Mouse (Mus musculus): Measurements from ENCODE around the gene Hivep1. TPM values are rescaled to one million over a fixed set of nuclear protein-coding genes. Genes with fewer than 3 reads are reported as not detected.

Gene Hivep1
- polyA plus RNA-seq, 1 experiment from 2014 or later, result 10.6 TPM

- 77% methylated on average over 11 of the region's 11 CpGs for WGBS
- Histone ChIP-seq H3K4me2 (ENCODE audit: low read length) (no peak overlapping the region), H3K27ac (replicated peaks in 1 of 2; ENCODE audit: control insufficient read depth in 1 of 2, insufficient read depth in 1 of 2, low read depth in 2 of 2, low read length in 2 of 2) (no peak overlapping the region), H3K36me3 (ENCODE audit: control insufficient read depth, insufficient read depth, low read length) (no peaks in the 10 kb centered on the region), H3K9ac (ENCODE audit: low read length) (no peak overlapping the region), H3K4me1 (ENCODE audit: control insufficient read depth in 2 of 2, insufficient read depth in 2 of 2, low read length in 2 of 2) (peaks cover 16 to 40% of the 10 kb centered on the region in 2 experiments), H3K27me3 (ENCODE audit: control insufficient read depth, insufficient read depth, low read length) (no peaks in the 10 kb centered on the region), H3K9me3 (ENCODE audit: control insufficient read depth, low read length) (no peaks in the 10 kb centered on the region), H3K4me3 (ENCODE audit: control insufficient read depth in 1 of 2, insufficient read depth in 1 of 2, low read depth in 1 of 2, low read length in 2 of 2) (no peak overlapping the region)
- ATAC-seq (ENCODE audit: insufficient number of reproducible peaks, insufficient read depth, low FRiP score, low read depth), result no peak
Observed at GRCm38 (mm10) chr13:42103486-42104166, 51.8 kb downstream of the Hivep1 start.

- Histone ChIP-seq H3K9ac (ENCODE audit: low read length) (no peak overlapping the region), H3K4me2 (ENCODE audit: low read length) (no peak overlapping the region), H3K4me1 (ENCODE audit: control insufficient read depth in 2 of 2, insufficient read depth in 2 of 2, low read length in 2 of 2) (peaks cover 18 to 44% of the 10 kb centered on the region in 2 experiments), H3K4me3 (ENCODE audit: control insufficient read depth in 1 of 2, insufficient read depth in 1 of 2, low read depth in 1 of 2, low read length in 2 of 2) (no peak overlapping the region), H3K36me3 (ENCODE audit: control insufficient read depth, insufficient read depth, low read length) (no peaks in the 10 kb centered on the region), H3K27me3 (ENCODE audit: control insufficient read depth, insufficient read depth, low read length) (no peaks in the 10 kb centered on the region), H3K27ac (replicated peaks in 1 of 2; ENCODE audit: control insufficient read depth in 1 of 2, insufficient read depth in 1 of 2, low read depth in 2 of 2, low read length in 2 of 2) (no peak overlapping the region), H3K9me3 (ENCODE audit: control insufficient read depth, low read length) (no peaks in the 10 kb centered on the region)
- 85% methylated on average over 3 of the region's 3 CpGs for WGBS
- no peak for ATAC-seq (ENCODE audit: insufficient number of reproducible peaks, insufficient read depth, low FRiP score, low read depth)
Observed at GRCm38 (mm10) chr13:42104371-42104770, 52.5 kb downstream of the Hivep1 start.

GRCm38 (mm10) chr13:42108483-42109215 lies 56.8 kb downstream of the Hivep1 start:
- H3K9me3 ChIP-seq (ENCODE audit: control insufficient read depth, low read length), result no peaks in the 10 kb centered on the region
- H3K4me2 ChIP-seq (ENCODE audit: low read length), result peak overlapping the region; percentile 34; the same call in 1 of the 2 replicates
- ATAC-seq (ENCODE audit: insufficient number of reproducible peaks, insufficient read depth, low FRiP score, low read depth), result 0 out of 2 replicates have a peak, but pooled peaks have one; percentile 31
- H3K27ac ChIP-seq (replicated peaks in 1 of 2; ENCODE audit: control insufficient read depth in 1 of 2, insufficient read depth in 1 of 2, low read depth in 2 of 2, low read length in 2 of 2), result peak overlapping the region; percentile 21 to 74
- WGBS, result 18% methylated on average over 11 of the region's 11 CpGs
- H3K36me3 ChIP-seq (ENCODE audit: control insufficient read depth, insufficient read depth, low read length), result no peaks in the 10 kb centered on the region
- H3K27me3 ChIP-seq (ENCODE audit: control insufficient read depth, insufficient read depth, low read length), result no peaks in the 10 kb centered on the region
- 0 out of 2 replicates have a peak overlapping the region, but pooled peaks have one; percentile 5 for H3K9ac ChIP-seq (ENCODE audit: low read length)
- no peak overlapping the region for H3K4me3 ChIP-seq (ENCODE audit: control insufficient read depth in 1 of 2, insufficient read depth in 1 of 2, low read depth in 1 of 2, low read length in 2 of 2)
- peaks cover 13 to 24% of the 10 kb centered on the region in 2 experiments for H3K4me1 ChIP-seq (ENCODE audit: control insufficient read depth in 2 of 2, insufficient read depth in 2 of 2, low read length in 2 of 2)

- ATAC-seq (ENCODE audit: insufficient number of reproducible peaks, insufficient read depth, low FRiP score, low read depth), result no peak
- Histone ChIP-seq H3K36me3 (ENCODE audit: control insufficient read depth, insufficient read depth, low read length) (no peaks in the 10 kb centered on the region), H3K27ac (replicated peaks in 1 of 2; ENCODE audit: control insufficient read depth in 1 of 2, insufficient read depth in 1 of 2, low read depth in 2 of 2, low read length in 2 of 2) (no peak overlapping the region), H3K9me3 (ENCODE audit: control insufficient read depth, low read length) (no peaks in the 10 kb centered on the region), H3K9ac (ENCODE audit: low read length) (no peak overlapping the region), H3K4me2 (ENCODE audit: low read length) (no peak overlapping the region), H3K4me3 (ENCODE audit: control insufficient read depth in 1 of 2, insufficient read depth in 1 of 2, low read depth in 1 of 2, low read length in 2 of 2) (no peak overlapping the region), H3K27me3 (ENCODE audit: control insufficient read depth, insufficient read depth, low read length) (no peaks in the 10 kb centered on the region), H3K4me1 (ENCODE audit: control insufficient read depth in 2 of 2, insufficient read depth in 2 of 2, low read length in 2 of 2) (peaks cover 13 to 24% of the 10 kb centered on the region in 2 experiments)
- WGBS, result 89% methylated on average over 3 of the region's 3 CpGs
Observed at GRCm38 (mm10) chr13:42110416-42110815, 58.6 kb downstream of the Hivep1 start.

GRCm38 (mm10) chr13:42112071-42112470 lies 60.2 kb downstream of the Hivep1 start:
- 74% methylated on average over 6 of the region's 6 CpGs for WGBS
- H3K27ac ChIP-seq (replicated peaks in 1 of 2; ENCODE audit: control insufficient read depth in 1 of 2, insufficient read depth in 1 of 2, low read depth in 2 of 2, low read length in 2 of 2), result no peak overlapping the region

GRCm38 (mm10) chr13:42112748-42113147 lies 60.9 kb downstream of the Hivep1 start:
- Histone ChIP-seq H3K4me1 (ENCODE audit: control insufficient read depth in 2 of 2, insufficient read depth in 2 of 2, low read length in 2 of 2) (peaks cover 15 to 29% of the 10 kb centered on the region in 2 experiments), H3K27me3 (ENCODE audit: control insufficient read depth, insufficient read depth, low read length) (no peaks in the 10 kb centered on the region), H3K27ac (replicated peaks in 1 of 2; ENCODE audit: control insufficient read depth in 1 of 2, insufficient read depth in 1 of 2, low read depth in 2 of 2, low read length in 2 of 2) (no peak overlapping the region), H3K9ac (ENCODE audit: low read length) (no peak overlapping the region), H3K36me3 (ENCODE audit: control insufficient read depth, insufficient read depth, low read length) (no peaks in the 10 kb centered on the region), H3K4me3 (ENCODE audit: control insufficient read depth in 1 of 2, insufficient read depth in 1 of 2, low read depth in 1 of 2, low read length in 2 of 2) (no peak overlapping the region), H3K4me2 (ENCODE audit: low read length) (no peak overlapping the region), H3K9me3 (ENCODE audit: control insufficient read depth, low read length) (no peaks in the 10 kb centered on the region)
- ATAC-seq (ENCODE audit: insufficient number of reproducible peaks, insufficient read depth, low FRiP score, low read depth), result no peak
- WGBS, result 58% methylated on average over 5 of the region's 5 CpGs

More at GRCm38 (mm10) chr13:42112071-42112470, 60.2 kb downstream of the Hivep1 start:
- H3K4me1 ChIP-seq (ENCODE audit: control insufficient read depth in 2 of 2, insufficient read depth in 2 of 2, low read length in 2 of 2), result peaks cover 15 to 30% of the 10 kb centered on the region in 2 experiments
- no peak overlapping the region for H3K9ac ChIP-seq (ENCODE audit: low read length)
- no peak overlapping the region for H3K4me2 ChIP-seq (ENCODE audit: low read length)
- H3K36me3 ChIP-seq (ENCODE audit: control insufficient read depth, insufficient read depth, low read length), result no peaks in the 10 kb centered on the region
- no peaks in the 10 kb centered on the region for H3K9me3 ChIP-seq (ENCODE audit: control insufficient read depth, low read length)
- no peaks in the 10 kb centered on the region for H3K27me3 ChIP-seq (ENCODE audit: control insufficient read depth, insufficient read depth, low read length)
- no peak for ATAC-seq (ENCODE audit: insufficient number of reproducible peaks, insufficient read depth, low FRiP score, low read depth)
- no peak overlapping the region for H3K4me3 ChIP-seq (ENCODE audit: control insufficient read depth in 1 of 2, insufficient read depth in 1 of 2, low read depth in 1 of 2, low read length in 2 of 2)

- Histone ChIP-seq H3K4me2 (ENCODE audit: low read length) (no peak overlapping the region), H3K4me1 (ENCODE audit: control insufficient read depth in 2 of 2, insufficient read depth in 2 of 2, low read length in 2 of 2) (peaks cover 9 to 20% of the 10 kb centered on the region in 2 experiments), H3K9ac (ENCODE audit: low read length) (no peak overlapping the region), H3K9me3 (ENCODE audit: control insufficient read depth, low read length) (no peaks in the 10 kb centered on the region), H3K36me3 (ENCODE audit: control insufficient read depth, insufficient read depth, low read length) (no peaks in the 10 kb centered on the region), H3K27me3 (ENCODE audit: control insufficient read depth, insufficient read depth, low read length) (no peaks in the 10 kb centered on the region), H3K4me3 (ENCODE audit: control insufficient read depth in 1 of 2, insufficient read depth in 1 of 2, low read depth in 1 of 2, low read length in 2 of 2) (no peak overlapping the region), H3K27ac (replicated peaks in 1 of 2; ENCODE audit: control insufficient read depth in 1 of 2, insufficient read depth in 1 of 2, low read depth in 2 of 2, low read length in 2 of 2) (no peak overlapping the region)
- 93% methylated on average over 7 of the region's 7 CpGs for WGBS
- no peak for ATAC-seq (ENCODE audit: insufficient number of reproducible peaks, insufficient read depth, low FRiP score, low read depth)
Observed at GRCm38 (mm10) chr13:42113601-42114000, 61.8 kb downstream of the Hivep1 start.

Measured in heart, embryonic 14.5 days (tissue).